In the genomic region with DNA sequence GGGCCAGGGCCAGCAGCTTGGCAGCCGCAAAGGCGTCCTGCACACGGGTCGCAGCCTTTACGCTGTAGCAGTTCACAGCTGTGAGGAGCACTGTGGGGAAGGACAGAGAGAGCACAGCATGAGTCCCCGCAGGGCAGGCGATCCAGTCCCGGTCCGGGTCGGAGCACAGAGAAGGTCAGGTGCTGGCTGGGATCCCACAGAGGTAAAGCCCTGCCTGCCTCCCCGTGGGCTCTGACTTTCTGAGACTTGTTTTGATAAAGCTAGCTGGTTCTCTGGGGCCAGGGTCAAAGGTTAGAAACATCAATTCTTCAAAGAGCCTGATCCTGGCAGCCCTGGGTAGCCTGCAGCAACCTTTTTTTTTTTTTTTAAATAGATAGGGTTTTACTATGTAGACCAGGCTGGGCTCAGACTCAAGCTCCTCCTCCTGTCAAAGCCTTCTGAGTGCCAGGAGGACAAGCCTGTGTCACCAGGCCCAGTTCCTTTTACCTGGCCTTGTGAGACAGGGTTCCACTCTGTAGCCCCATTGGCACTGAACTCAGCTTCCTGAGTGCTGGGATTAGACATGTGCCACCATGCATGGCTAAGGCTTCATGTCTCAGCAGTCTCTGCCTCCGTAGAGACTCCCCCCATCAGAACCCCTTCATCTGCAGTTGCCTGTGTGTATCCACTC, we compare ENCODE assay signal across 10 mouse cellular contexts. TPM values are rescaled to one million over a fixed set of nuclear protein-coding genes. Genes with fewer than 3 reads are reported as not detected.
A peak's percentile ranks its signal among the peaks of the same experiment; 100 is the strongest.
DNase-seq lines count a peak whose midpoint lies in the region; ATAC-seq and TF ChIP-seq lines count a peak whose summit lies in the region.
"Had no signal": no experiment of that assay in that cellular context is flagged by ENCODE, and none has a peak within 500 bp of the region (broad histone marks: within the 10 kb centered on the region; RNA-seq: fewer than 3 reads in every experiment).

No protein-coding gene starts in this region.

- H3K4me3 ChIP-seq in layer of hippocampus, adult 2 months: no peak overlapping the region
- H3K4me3 ChIP-seq in neural tube, embryonic 13.5 days: no peak overlapping the region
- H3K4me3 ChIP-seq: heart, embryonic 15.5 days had no signal

- no peaks in the 10 kb centered on the region for H3K36me3 ChIP-seq in neural tube, embryonic 13.5 days
- H3K36me3 ChIP-seq: heart, embryonic 15.5 days had no signal

- WGBS in neural tube, embryonic 13.5 days: 33% methylated on average over 12 of the region's 12 CpGs

- H3K27ac ChIP-seq in layer of hippocampus, adult 2 months: peak overlapping the region; percentile 89; the same call in 1 of the 2 replicates
- no peak overlapping the region for H3K27ac ChIP-seq in neural tube, embryonic 13.5 days (replicated peaks)

- H3K4me1 ChIP-seq in neural tube, embryonic 13.5 days (replicated peaks): peaks cover 48% of the 10 kb centered on the region

- peak overlapping the region; percentile 54; the same call in 1 of the 2 replicates for H3K9ac ChIP-seq in neural tube, embryonic 13.5 days
- H3K9ac ChIP-seq: heart, embryonic 15.5 days had no signal

- DNase-seq in layer of hippocampus, adult 2 months (ENCODE audit: low spot score in 2 of 2): no peak
- no peak for DNase-seq in layer of hippocampus, postnatal 14 days (ENCODE audit: low spot score in 2 of 2)
- peak; percentile 45 for DNase-seq in embryo, embryonic 11 days
- peak; percentile 39 for DNase-seq in kidney, adult 9 months
- no peak for DNase-seq in frontal cortex, postnatal 14 days (ENCODE audit: low spot score in 2 of 2)
- no peak for DNase-seq in frontal cortex, postnatal 25 days (ENCODE audit: low spot score in 2 of 2)

- no peaks in the 10 kb centered on the region for H3K27me3 ChIP-seq in neural tube, embryonic 13.5 days
- H3K27me3 ChIP-seq: heart, embryonic 15.5 days had no signal

- TF ChIP-seq CTCF in layer of hippocampus, adult 2 months (conservative IDR thresholded peaks at IDR 0.05): no peak

- H3K4me2 ChIP-seq in neural tube, embryonic 13.5 days: no peak overlapping the region
- H3K4me2 ChIP-seq: heart, embryonic 15.5 days had no signal

- ATAC-seq in neural tube, embryonic 13.5 days (ENCODE audit: low read depth): no peak
- ATAC-seq in activated CD4-positive, CD25-positive, alpha-beta regulatory T cell, adult 4 months: no peak

- H3K9me3 ChIP-seq in neural tube, embryonic 13.5 days: no peaks in the 10 kb centered on the region
- H3K9me3 ChIP-seq: heart, embryonic 15.5 days had no signal

RNA-seq across cellular contexts. Expression of gene Slc7a5, which starts 10.9 kb away (rescaled TPM):
- 10 to 100 TPM; 66.5 to 68.7 TPM for total RNA-seq in layer of hippocampus, adult 2 months (2021)
- 100 to 1,000 TPM; 133 to 140 TPM for total RNA-seq in layer of hippocampus, postnatal 14 days (2021)
- polyA plus RNA-seq in neural tube, embryonic 13.5 days (2015; fragmentation: Nextera tagmentation; extraction: Ambion mirVana): 38.7 and 38.9 TPM in 2 replicates
- 1 to 10 TPM; 4.7 to 6.6 TPM for polyA plus RNA-seq in activated CD4-positive, CD25-positive, alpha-beta regulatory T cell, adult 4 months (2017; shearing (Covaris generic))

RNA-seq across cellular contexts. Expression of gene Car5a, which starts 48.1 kb away (rescaled TPM):
- total RNA-seq in layer of hippocampus, adult 2 months (2021): not detected
- not detected for total RNA-seq in layer of hippocampus, postnatal 14 days (2021)
- polyA plus RNA-seq in neural tube, embryonic 13.5 days (2015; fragmentation: Nextera tagmentation; extraction: Ambion mirVana): 0.23 and 0.31 TPM in 2 replicates
- under 1 TPM in 1 of 2 experiments, not detected in 1; 0.40 TPM for polyA plus RNA-seq in activated CD4-positive, CD25-positive, alpha-beta regulatory T cell, adult 4 months (2017; shearing (Covaris generic))
- total RNA-seq: megakaryocyte, adult 5-6 weeks had no signal
- polyA plus RNA-seq: heart, embryonic 15.5 days had no signal

RNA-seq across cellular contexts. Expression of gene Banp, which starts 52.9 kb away (rescaled TPM):
- 10 to 100 TPM; 32.7 to 61.0 TPM for total RNA-seq in layer of hippocampus, adult 2 months (2021)
- 10 to 100 TPM; 27.1 to 43.0 TPM for total RNA-seq in layer of hippocampus, postnatal 14 days (2021)
- polyA plus RNA-seq in neural tube, embryonic 13.5 days (2015; fragmentation: Nextera tagmentation; extraction: Ambion mirVana): 59.9 and 60.1 TPM in 2 replicates
- polyA plus RNA-seq in activated CD4-positive, CD25-positive, alpha-beta regulatory T cell, adult 4 months (2017; shearing (Covaris generic)): 10 to 100 TPM; 24.3 to 30.2 TPM

Comparison
In these comparisons a context has a peak if more than half of its experiments do, and no peak if none do; other contexts are left out.
1. DNase-seq: peak in embryo, embryonic 11 days (single experiment) and kidney, adult 9 months (single experiment); none in layer of hippocampus, adult 2 months (0 of 2), layer of hippocampus, postnatal 14 days (0 of 2), frontal cortex, postnatal 14 days (0 of 2) and frontal cortex, postnatal 25 days (0 of 2).